Mouse (Mus musculus) testis, postnatal 10 days (tissue): ENCODE results near the gene Bfsp1.

Experiments used
- DNase-seq: peaks from one replicate; pipeline ENCODE4 v3.0.0; 2021; ENCODE audit warnings: low spot score

The Bfsp1 gene

DNA sequence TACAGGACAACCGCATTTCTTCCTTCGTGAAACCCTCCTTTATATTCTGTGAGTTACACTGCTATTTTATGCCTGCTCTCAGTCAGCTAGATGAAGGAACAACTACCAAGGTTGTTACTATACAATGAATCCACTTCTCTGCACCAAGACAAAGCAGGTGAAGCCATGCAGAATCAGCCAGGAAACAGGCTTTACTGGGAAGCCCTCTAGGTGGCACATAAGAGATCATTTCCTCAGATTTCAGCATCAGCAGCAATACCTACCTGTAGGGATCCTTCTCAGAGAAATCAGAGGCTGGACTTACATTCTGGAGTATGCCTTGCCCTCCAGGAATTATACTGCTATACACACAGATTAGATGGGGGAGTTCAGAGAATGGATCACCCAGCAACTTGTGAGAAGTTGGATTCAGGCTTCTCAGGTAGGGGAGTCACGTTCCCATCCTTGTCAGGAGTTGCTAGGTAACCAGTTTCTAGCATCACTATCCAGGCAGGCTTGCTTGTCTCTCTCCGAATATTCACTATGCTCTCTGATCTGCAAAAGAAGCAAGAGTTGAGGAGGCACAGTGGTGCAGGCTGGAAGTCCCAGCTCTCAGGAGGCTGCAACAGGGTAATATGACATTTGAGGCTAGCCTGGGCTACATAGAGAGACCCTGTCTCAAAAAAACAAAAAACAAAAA, 66.5 kb downstream of the Bfsp1 start:
- no peak for DNase-seq

DNA sequence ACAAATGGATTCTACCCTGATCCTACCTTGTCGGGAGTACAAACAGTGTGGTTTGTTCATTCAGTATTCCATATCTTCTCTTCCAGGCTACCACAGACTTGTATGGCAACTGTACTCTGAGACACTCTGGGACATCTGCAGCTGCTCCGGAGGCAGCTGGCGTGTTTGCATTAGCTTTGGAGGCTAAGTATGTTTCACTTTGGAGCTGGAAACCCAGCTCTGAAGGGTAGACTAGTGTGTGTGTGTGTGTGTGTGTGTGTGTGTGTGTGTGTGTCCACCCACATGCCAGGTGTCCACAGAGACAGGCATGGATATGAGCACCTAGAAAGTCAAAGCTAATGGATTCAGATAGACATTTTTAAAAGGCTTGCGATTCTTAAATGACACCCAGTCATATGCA, 67.1 kb downstream of the Bfsp1 start:
- no peak for DNase-seq

DNA sequence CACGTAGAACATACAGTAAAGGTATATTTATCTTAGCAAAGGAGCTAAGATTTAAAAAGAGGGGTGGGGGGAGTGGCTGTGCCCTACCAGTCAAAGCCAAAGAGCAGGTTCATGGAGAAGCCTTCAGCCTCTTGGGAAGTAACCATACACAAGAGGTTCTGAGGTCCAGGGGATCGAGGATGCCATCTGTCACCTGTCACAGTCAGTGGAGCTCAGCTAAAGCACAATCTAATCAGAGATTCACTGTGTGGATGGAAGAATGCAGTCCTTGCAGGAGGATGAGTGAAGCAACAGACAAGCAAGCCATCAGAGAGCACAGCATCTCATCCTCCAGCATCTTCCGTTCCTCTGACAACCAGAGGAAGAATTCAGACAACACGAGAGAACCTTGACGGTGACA, 73.1 kb downstream of the Bfsp1 start:
- DNase-seq: no peak

DNA sequence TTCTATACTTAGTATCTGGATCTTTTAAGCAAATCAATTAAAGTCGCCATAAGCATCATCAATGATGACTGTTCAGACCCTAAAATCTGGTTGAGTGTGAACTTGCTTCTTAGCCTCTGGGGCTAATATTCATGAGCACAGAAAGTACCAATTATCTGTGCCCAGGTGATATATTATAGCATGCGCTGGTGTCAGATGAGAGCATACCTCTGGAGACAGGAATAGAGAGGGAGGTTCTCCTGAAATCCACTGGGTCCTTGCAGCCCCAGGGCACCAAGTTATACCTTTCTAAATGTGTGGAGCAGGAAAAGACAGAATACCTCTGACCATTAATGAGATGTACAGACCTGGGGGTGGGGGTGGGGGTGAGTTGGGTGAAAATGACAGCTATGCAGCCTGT, 82.7 kb downstream of the Bfsp1 start:
- DNase-seq: no peak
